Mouse (Mus musculus): ENCODE measurements around the gene Pln. TPM values are rescaled to one million over a fixed set of nuclear protein-coding genes. Genes with fewer than 3 reads are reported as not detected.

Gene Pln
- polyA plus RNA-seq (2017; shearing (Covaris generic)), result 1 to 10 TPM; 4.6 to 5.0 TPM

GRCm38 (mm10) chr10:53337162-53337923 is at the start of gene Pln:
Gene Pln, plus strand, starts transcription at chr10:53337667.

GRCm38 (mm10) chr10:53379709-53380106 is 42.2 kb downstream of the Pln start, which contains the start of gene Cep85l:
Gene Cep85l, minus strand, starts transcription at chr10:53379947.

Other genes with a start within 250 kb of the Pln start
- gene Cep85l, start 42.3 kb downstream of the Pln start, polyA plus RNA-seq (2017; shearing (Covaris generic)), result 10 to 100 TPM in 1 of 2 experiments, 1 to 10 TPM in 1; 8.2 to 18.5 TPM